Mouse (Mus musculus) ES-Bruce4 (cell line): ENCODE measurements around the gene Fam189a2. TPM values are rescaled to one million over a fixed set of nuclear protein-coding genes. Genes with fewer than 3 reads are reported as not detected.

Source experiments
- H3K27ac ChIP-seq: 2 replicates; pipeline ENCODE4 v1.5.1; 2012; ENCODE audit warnings: low read length, inconsistent platforms; ENCODE audit not compliant: insufficient read depth
- H3K27me3 ChIP-seq: 2 replicates; pipeline ENCODE4 v1.6.1; 2012; ENCODE audit warnings: mild to moderate bottlenecking, low read length, inconsistent platforms; ENCODE audit not compliant: control insufficient read depth, poor library complexity, insufficient read depth, severe bottlenecking
- H3K36me3 ChIP-seq: 2 replicates; pipeline ENCODE4 v1.6.1; 2012; ENCODE audit warnings: inconsistent platforms, mild to moderate bottlenecking, low read length, moderate library complexity; ENCODE audit not compliant: control insufficient read depth, poor library complexity, insufficient read depth, severe bottlenecking
- H3K4me1 ChIP-seq: one replicate; pipeline ENCODE4 v1.8.1; 2011; ENCODE audit warnings: low read length; ENCODE audit not compliant: control insufficient read depth, insufficient read depth
- H3K4me3 ChIP-seq: 2 replicates; pipeline ENCODE4 v1.5.1; 2011; ENCODE audit warnings: low read depth, mild to moderate bottlenecking, low read length
- H3K9ac ChIP-seq: 2 replicates; pipeline ENCODE4 v1.6.1; 2012; ENCODE audit warnings: low read depth, mild to moderate bottlenecking, inconsistent platforms; ENCODE audit not compliant: poor library complexity, severe bottlenecking
- H3K9me3 ChIP-seq: replicated peaks from 2 replicates; pipeline ENCODE4 v1.6.1; 2012; ENCODE audit warnings: mild to moderate bottlenecking, low read length, inconsistent platforms; ENCODE audit not compliant: control insufficient read depth, poor library complexity, insufficient read depth, severe bottlenecking
- CTCF ChIP-seq: IDR thresholded peaks from one replicate; pipeline ENCODE4 v1.8.1; 2011; ENCODE audit warnings: low read depth, low read length
- EP300 ChIP-seq: IDR thresholded peaks from 2 replicates; pipeline ENCODE4 v1.6.1; 2011; ENCODE audit warnings: low read depth, low read length; ENCODE audit not compliant: insufficient read depth
- POLR2A ChIP-seq: IDR thresholded peaks from one replicate; pipeline ENCODE4 v1.8.1; 2011; ENCODE audit warnings: low read length; ENCODE audit not compliant: insufficient read depth
- polyA plus RNA-seq: library from polyadenylated mRNA; stranded (reverse); fragments of >200 nt; gene quantifications from 2 replicates; pipeline ENCODE4 v1.2.4, GENCODE M21; 2011; ENCODE audit warnings: low read depth; ENCODE audit not compliant: missing spikeins, insufficient read depth, insufficient read length

Gene Fam189a2
- polyA plus RNA-seq, 1 experiment: 1.7 TPM

GRCm38 (mm10) chr19:23946751-23947150 is 84.1 kb downstream of the Fam189a2 start:
- no peak overlapping the region for H3K9ac ChIP-seq
- H3K4me3 ChIP-seq: no peak overlapping the region
- no peaks in the 10 kb centered on the region for H3K9me3 ChIP-seq
- H3K36me3 ChIP-seq: no peaks in the 10 kb centered on the region
- no peaks in the 10 kb centered on the region for H3K27me3 ChIP-seq
- no peak for TF ChIP-seq EP300
- no peak for TF ChIP-seq CTCF
- no peak for TF ChIP-seq POLR2A
- H3K4me1 ChIP-seq: peaks cover 3% of the 10 kb centered on the region
- no peak overlapping the region for H3K27ac ChIP-seq

GRCm38 (mm10) chr19:23946026-23946685 is 84.7 kb downstream of the Fam189a2 start:
- H3K4me3 ChIP-seq: no peak overlapping the region
- H3K4me1 ChIP-seq: peaks cover 3% of the 10 kb centered on the region
- no peak overlapping the region for H3K9ac ChIP-seq
- no peak overlapping the region for H3K27ac ChIP-seq
- no peaks in the 10 kb centered on the region for H3K36me3 ChIP-seq
- H3K27me3 ChIP-seq: no peaks in the 10 kb centered on the region
- no peak for TF ChIP-seq CTCF
- no peak for TF ChIP-seq EP300
- no peak for TF ChIP-seq POLR2A
- no peaks in the 10 kb centered on the region for H3K9me3 ChIP-seq

GRCm38 (mm10) chr19:23942886-23943285 is 87.9 kb downstream of the Fam189a2 start:
- TF ChIP-seq EP300: no peak
- no peak for TF ChIP-seq POLR2A
- TF ChIP-seq CTCF: no peak

GRCm38 (mm10) chr19:23941422-23941949 is 89.3 kb downstream of the Fam189a2 start:
- Histone ChIP-seq H3K36me3 (no peaks in the 10 kb centered on the region), H3K9ac (no peak overlapping the region), H3K4me1 (no peaks in the 10 kb centered on the region), H3K27me3 (no peaks in the 10 kb centered on the region), H3K27ac (no peak overlapping the region), H3K4me3 (no peak overlapping the region), H3K9me3 (no peaks in the 10 kb centered on the region)
- no peak for TF ChIP-seq POLR2A

More at GRCm38 (mm10) chr19:23942886-23943285, 87.9 kb downstream of the Fam189a2 start:
- Histone ChIP-seq H3K27me3 (no peaks in the 10 kb centered on the region), H3K36me3 (no peaks in the 10 kb centered on the region), H3K9me3 (no peaks in the 10 kb centered on the region), H3K4me1 (no peaks in the 10 kb centered on the region), H3K4me3 (no peak overlapping the region), H3K27ac (no peak overlapping the region), H3K9ac (no peak overlapping the region)

GRCm38 (mm10) chr19:23930826-23931225 is 100.0 kb downstream of the Fam189a2 start:
- Histone ChIP-seq H3K4me3 (no peak overlapping the region), H3K27ac (no peak overlapping the region), H3K9me3 (no peaks in the 10 kb centered on the region; the same call in none of the 2 replicates), H3K27me3 (no peaks in the 10 kb centered on the region), H3K4me1 (no peaks in the 10 kb centered on the region), H3K36me3 (no peaks in the 10 kb centered on the region), H3K9ac (no peak overlapping the region)
- no peak for TF ChIP-seq EP300
- TF ChIP-seq CTCF: no peak
- TF ChIP-seq POLR2A: no peak

- Histone ChIP-seq H3K4me1 (no peaks in the 10 kb centered on the region), H3K9ac (no peak overlapping the region), H3K9me3 (no peaks in the 10 kb centered on the region), H3K27me3 (no peaks in the 10 kb centered on the region), H3K4me3 (no peak overlapping the region), H3K27ac (no peak overlapping the region), H3K36me3 (no peaks in the 10 kb centered on the region)
- TF ChIP-seq CTCF (no peak), EP300 (no peak), POLR2A (no peak)
Measured at GRCm38 (mm10) chr19:23925541-23925940, 105.3 kb downstream of the Fam189a2 start.
